Mouse (Mus musculus) bone marrow, adult 2 months (tissue): Measurements from ENCODE around the gene Dnm1.

Experiments
- CTCF ChIP-seq: fragments of 200-500 bp; IDR thresholded peaks from 2 replicates; pipeline ENCODE4 v1.5.1; 2011; ENCODE audit warnings: low read length, control low read depth; ENCODE audit not compliant: control insufficient read depth, insufficient read depth
- POLR2A ChIP-seq: fragments of 200-500 bp; IDR thresholded peaks from 2 replicates; pipeline ENCODE4 v1.6.1; 2011; ENCODE audit warnings: low read depth, mild to moderate bottlenecking, control low read depth, low read length, borderline replicate concordance; ENCODE audit not compliant: control insufficient read depth

DNA sequence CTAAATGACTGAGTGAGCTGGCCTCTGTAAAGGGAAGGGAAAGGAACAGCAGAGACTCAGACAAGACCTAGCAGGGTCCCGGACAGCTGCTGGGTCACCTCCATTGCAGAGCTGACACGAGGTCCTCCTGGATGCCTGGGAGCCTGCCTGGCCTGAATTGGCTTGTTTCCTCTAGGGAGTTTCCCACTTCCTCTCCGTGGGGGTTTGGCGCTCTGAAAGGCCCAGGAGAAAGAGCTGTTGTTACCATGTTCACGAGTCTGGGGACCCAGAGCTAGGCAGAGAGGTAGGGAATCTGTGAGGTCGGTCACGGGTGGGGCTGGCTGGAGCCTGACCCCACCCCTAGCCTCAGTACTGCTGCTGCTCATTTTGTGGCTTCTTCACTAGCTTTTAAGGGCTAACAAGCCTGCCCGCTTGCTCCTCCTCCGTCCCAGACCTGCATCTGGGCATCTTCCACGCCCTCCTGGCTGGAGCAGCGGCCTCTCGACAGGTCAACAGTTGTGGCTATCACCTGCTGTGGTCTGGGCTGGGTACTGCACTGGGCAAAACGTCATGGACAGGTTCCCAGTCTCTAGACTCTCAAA, 2.6 kb downstream of the Dnm1 start:
- TF ChIP-seq CTCF (no peak), POLR2A (no peak)
